Mouse (Mus musculus) cortical plate, adult 2 months (tissue): Measurements from ENCODE around the gene Pigf.

ENCODE experiments used
- CTCF ChIP-seq: fragments of 200-500 bp; IDR thresholded peaks from 2 replicates; pipeline ENCODE4 v1.5.1; 2011; ENCODE audit warnings: mild to moderate bottlenecking, control low read depth, low read length; ENCODE audit not compliant: insufficient read depth; ENCODE audit errors: extremely low read depth
- POLR2A ChIP-seq: fragments of 200-500 bp; IDR thresholded peaks from 2 replicates; pipeline ENCODE4 v1.6.1; 2011; ENCODE audit warnings: mild to moderate bottlenecking, low read length, control low read depth; ENCODE audit not compliant: insufficient read depth; ENCODE audit errors: extremely low read depth

GRCm38 (mm10) chr17:87044796-87045195 lies 19.6 kb upstream of the Pigf start:
- TF ChIP-seq POLR2A (no peak), CTCF (no peak)
